Mouse (Mus musculus): ENCODE measurements around the gene Gm6268.

GRCm38 (mm10) chrX:36352446-36352845 is 48.6 kb upstream of the Gm6268 start:
- TF ChIP-seq CTCF (IDR thresholded peaks at IDR 0.05 in 2 of 3, conservative IDR thresholded peaks at IDR 0.05 in 1 of 3; ENCODE audit: control insufficient read depth in 1 of 3, insufficient read depth in 1 of 3, low read depth in 2 of 3, low read length in 3 of 3, poor library complexity in 1 of 3, severe bottlenecking in 1 of 3) (peak in 1 of 3 experiments; percentile 30; a peak in 3 of 6 replicates), POLR2A (IDR thresholded peaks at IDR 0.05; ENCODE audit: control insufficient read depth in 1 of 2, insufficient read depth in 1 of 2, low read depth in 1 of 2, low read length in 2 of 2, poor library complexity in 1 of 2) (no peak)

Measured in MEL (cell line).